Mouse (Mus musculus) naive thymus-derived CD4-positive, alpha-beta T cell, adult 2 months (primary cell): ENCODE data around the gene Scn1b.
A peak's percentile ranks its signal among the peaks of the same experiment; 100 is the strongest.

Source experiments
- DNase-seq: peaks from one replicate; pipeline ENCODE4 v3.0.0-alpha.2; 2011; ENCODE audit warnings: low read depth

Scn1b gene

DNA sequence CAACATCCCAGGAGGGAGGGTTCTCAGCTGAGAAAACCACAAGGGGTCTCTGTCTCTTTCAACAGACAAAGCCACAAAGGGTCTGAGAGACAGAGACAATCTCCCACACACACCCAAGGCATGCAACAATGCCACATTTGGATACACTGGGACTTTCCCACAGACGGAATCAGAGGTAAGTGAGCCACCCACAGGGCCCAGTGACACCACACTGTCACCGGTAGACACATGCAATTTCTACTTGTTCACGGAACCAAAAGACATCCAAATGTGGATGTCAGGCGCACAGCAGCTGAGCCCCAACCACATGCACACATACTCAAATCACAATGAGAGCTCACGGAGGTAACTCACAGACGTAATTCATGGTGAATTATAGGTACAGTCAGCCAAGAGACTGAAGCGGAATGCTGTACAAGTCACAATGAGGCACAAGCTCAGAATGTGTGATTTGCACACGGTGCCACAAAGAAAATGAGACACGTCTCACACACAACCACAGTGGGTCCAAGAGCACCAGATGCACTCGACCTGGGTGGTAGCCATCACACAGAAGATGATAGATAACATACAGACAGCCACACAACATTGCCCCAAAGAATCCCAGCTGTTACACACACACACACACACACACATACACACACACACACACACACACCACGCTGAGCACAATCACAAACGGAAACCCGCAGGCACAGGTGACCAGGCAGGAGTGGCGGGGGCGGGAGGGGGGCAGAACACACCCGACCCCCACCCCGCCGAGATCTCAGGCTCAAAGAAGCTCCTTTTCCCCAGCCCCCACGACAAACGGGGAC, 23.2 kb upstream of the Scn1b start:
- DNase-seq: peak; percentile 75

DNA sequence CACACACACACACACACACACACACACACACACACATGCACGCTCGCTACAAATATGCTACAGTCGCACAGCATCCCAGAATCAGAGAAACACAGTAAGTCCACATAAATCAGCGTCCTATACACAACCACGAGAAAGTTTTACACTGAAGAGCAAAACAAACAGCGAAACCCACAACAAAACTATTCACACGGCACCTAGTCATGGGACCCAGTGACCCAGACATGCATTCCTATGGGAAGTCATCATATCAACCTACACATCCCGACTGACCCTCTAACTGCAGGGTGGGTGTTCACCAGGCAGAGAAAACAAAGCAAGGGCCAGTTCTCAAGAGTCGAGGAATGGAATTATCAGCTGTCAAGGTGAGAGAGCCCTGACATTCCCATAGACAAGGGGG, 22.5 kb upstream of the Scn1b start:
- DNase-seq: no peak

DNA sequence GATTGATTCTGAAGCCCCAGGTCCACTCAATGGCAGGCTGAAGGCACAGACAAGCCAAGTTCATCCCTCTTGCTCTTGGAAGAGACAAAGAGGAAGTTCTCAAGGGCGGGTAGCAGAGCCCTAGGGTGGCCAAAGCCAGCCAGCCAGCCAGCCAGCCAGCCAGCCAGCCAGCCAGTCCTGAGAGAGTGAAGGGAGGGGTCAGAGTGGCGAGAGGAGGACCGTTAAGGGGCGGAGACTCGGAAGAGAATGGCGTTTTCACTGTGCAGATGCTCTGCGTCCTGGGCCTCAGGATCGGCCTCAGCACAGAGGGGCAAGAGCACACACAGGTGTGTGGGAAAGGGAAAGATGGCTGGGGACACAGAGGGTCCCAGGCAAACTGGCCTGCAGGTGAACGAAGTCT, 22.0 kb upstream of the Scn1b start:
- peak; percentile 53 for DNase-seq

DNA sequence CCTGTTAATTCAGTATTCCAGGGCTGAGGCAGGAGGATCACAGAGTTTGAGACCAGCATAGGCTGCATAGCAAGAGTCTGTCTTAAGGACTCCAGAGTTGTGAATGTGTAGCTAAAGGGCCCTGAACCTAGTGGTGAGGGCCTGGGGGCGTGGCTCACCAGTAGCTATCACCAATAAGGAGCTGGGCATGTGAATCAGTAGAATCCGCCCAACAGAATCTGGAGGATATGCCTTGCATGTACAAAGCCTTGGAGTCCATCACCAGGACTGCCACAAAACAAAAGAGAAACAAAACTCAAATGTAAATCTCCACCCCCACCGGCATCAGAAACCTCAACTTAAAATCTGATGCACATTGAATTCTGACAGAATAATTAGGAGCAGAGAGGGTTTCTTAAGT, 21.3 kb upstream of the Scn1b start:
- DNase-seq: peak; percentile 85

DNA sequence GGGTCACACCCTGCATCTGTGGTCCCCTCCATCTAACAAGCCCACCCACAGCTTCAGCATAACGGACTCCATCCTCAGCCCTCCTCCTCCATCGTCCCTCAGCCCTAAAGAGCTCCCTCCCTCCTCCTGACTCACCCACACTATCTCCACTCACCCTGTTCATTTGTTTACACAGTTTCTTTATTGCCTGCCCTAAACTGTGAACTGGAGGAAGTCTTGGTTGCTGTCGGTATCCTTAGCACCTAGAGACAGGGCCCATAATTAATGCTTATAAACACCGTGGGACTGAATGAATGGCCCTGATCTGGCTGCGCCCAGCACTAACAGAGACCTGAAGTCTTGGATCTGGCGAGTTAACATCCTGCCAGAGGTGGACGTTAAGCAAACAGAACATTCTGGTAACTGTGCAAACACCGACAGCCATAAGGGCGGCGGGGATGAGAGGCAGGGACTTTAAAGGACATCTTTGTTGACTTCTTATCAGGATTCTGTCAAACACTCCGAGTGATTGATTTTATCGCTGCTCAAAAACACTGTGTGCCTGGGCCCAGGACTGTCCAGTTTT, 18.9 kb upstream of the Scn1b start:
- no peak for DNase-seq

DNA sequence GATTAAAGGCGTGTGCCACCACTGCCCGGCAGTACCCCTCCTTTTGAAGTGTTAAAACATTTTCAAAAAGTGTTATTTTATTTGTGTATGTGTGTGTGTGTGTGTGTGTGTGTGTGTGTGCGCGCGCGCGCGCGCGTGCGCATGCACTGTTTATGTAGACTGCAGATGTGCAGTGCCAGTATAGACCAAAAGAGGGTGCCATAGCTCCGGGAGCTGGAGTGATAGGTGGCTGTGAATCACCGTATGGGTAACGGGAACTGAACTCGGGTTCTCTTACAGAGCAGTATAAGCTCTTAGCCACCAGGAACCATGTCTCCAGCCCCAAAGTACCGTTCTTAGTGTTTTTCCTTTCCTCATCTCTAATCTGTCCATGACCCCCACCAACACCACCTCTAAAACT, 18.1 kb upstream of the Scn1b start:
- peak; percentile 81 for DNase-seq

DNA sequence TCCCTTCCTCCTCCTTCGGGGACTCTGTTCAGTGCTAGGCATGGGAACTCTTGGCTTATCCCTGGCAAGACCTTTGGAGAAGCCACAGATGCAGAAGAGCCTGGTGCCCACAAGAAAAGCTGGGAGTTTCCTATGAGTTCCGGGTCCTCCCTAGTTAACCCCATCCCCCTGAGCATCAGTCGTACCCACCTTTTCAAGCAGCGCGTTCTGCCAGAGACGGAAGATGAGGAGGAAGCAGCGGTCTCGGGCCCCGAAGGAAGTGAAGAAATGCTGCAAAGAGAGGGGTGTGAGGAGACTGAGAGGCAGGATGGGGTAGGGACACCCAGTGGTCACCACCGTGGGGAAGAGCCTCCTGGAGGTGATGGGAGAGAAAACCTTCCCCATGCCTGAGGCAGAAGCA, 14.1 kb upstream of the Scn1b start:
- no peak for DNase-seq

DNA sequence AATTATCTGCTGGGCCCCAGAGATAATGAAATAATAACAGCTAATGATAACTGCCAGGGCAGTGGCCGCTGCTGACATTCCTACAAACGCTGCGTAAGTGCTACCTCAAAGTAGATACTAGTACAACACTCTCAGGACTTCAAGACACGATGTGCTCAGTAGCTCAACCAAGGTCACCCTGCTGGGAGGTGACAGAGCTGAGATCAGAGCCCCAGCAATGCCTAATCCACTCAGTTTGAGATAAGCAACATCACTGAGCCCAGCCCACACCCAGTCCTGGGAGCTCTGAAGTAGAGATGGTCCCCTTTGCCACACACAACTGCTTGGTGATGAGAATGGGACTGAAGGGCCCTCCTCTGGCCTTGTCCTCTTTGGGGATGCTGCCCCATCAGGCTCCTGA, 13.5 kb upstream of the Scn1b start:
- no peak for DNase-seq

DNA sequence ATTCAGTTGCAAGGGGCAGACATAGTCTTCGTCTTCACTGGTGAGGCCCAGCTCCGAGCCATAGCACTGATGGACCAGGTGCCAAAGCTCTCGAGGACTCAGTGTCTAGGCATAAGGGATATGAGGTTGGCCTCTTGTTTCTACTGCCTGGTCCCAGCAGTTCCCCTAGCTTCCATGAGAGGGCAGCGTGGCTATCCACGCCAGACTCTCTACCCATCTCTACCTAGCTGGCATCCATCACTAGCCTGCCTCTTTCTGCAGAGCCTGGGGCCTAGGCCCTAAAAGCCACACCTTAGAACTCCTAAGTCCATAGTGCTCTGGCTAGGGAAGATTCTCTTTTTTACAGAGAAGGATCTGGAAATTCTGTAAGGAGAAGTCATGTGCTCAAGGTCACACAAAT, 13.0 kb upstream of the Scn1b start:
- DNase-seq: peak; percentile 81

DNA sequence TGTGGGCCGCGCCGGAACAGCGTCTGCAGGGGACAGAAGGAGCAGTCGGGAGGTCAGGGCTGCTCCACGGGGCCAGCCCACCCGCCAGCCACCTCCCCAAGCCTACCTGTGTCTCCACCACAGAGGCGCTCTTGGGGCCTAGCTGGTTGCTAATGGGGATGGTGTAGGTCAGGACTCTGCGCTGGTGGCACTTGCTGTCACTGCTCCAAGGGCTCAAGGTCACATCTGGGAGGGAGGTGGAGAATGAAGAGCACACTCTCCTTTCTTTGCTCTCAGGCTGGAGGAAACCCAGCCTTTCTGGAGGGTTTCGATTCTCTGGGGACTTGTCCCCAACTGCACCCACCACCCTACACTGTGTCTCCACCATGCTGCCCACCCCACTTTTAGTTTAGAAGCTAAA, 8.9 kb upstream of the Scn1b start:
- DNase-seq: no peak

DNA sequence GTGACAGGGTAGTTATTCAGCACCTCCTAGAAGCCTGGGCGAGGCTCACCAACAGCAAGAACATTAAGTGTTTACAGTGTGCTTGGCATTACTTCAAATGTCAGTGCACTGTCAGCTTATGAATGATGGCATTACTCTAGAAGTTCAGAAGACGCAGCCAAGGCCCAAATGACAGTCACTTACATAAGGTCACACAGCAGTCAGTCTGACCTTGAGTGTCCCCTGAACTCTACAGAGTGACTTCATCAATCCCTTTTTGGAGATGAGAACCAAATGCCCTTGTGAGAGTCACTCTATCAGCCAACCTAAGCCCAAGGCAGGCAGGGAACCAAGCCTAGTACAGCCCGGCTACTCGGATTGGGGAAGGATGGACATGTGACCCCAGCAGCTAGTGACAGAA, 5.1 kb upstream of the Scn1b start:
- DNase-seq: no peak

DNA sequence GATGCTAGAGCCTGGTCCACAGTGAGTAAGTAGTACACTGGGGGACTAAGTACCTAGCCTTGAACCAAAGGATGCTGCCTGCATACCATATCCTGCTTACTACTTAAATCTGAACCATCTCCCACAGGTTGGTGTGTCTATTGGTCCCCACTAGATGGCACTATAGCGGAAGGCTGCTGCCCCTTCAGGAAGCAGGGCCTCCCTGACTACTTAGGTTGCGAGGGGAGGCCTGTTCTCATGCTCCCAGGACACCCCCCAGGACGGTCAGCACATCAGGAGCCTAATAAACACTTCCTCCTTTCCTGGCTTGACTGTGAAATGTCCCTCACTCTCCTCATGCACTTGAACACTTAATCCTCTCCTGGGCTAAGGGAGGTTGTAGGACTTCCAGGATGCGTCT, 4.0 kb upstream of the Scn1b start:
- DNase-seq: peak; percentile 88

DNA sequence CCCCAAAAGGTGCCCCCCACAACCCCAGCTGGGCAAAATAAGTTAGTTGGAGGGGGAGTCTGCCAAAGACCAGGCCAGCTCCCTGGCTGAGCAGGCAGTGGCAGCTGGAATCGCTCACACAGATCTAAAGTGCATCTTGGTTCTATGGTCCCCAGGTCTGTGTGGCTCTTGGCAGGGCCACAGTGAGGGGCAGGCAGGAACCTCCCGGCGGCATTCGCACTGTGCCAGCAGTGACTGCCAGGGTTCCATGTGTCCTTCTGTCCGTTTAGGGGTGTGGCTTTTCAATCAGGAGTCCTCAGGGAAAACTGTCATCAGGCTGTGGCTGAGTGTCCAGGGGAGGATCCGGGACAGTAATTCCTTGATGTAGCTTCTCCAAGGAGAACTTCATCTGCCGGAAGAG, 3.4 kb upstream of the Scn1b start:
- no peak for DNase-seq

DNA sequence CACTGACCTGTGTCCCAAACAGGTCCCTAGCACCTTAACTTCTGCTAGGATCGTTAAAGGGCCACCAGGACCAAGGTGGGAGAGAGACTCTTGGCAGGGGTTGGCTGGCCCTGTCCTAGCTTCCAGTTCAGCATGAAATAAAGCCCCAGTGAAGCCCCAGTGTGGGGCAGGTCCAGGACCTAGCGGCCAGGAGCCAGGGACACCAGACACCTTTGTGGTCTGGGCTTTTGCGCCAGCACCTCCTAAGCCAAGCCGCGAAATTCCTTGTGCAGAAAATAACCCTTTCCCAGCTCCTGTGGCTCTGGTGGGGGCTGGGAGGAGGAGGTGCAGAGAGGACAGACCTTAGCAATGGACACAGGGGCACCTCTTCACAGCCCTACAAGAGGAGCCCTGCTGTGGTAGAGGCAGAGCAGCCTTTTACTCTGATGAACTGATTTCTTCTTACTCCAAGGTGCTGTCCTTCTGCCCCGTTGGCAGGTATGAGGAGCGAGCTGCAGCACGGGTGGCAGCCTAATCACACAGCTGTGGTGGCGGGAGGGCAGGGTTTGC, 1.4 kb upstream of the Scn1b start:
- no peak for DNase-seq

DNA sequence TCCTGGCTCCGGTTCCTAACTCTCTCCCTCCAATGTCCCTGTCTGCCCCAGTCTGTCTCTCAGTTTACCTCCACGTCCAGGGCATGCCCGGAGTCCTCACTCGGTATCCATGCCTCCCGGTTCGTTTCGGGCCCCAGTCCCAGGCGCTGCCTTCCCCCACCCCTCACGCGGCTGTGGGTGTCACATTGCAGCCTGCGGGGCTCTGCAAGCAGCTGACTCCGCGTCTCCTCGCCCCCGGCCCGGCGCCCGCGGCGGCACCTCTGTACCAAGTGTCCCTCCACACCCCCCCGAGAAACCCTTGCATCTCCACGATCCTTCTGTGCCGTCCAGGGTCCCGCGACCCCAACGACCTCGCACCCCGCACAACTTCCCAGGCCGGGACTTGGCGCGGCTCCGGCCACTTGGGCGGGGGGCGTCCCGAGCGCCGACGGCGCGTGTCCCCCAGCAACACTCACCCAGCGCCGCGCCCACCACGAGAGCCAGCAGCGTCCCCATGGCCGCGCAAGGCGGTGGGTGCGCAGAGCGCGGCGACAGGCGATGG, 522 bp downstream of the Scn1b start:
- DNase-seq: peak; percentile 32

DNA sequence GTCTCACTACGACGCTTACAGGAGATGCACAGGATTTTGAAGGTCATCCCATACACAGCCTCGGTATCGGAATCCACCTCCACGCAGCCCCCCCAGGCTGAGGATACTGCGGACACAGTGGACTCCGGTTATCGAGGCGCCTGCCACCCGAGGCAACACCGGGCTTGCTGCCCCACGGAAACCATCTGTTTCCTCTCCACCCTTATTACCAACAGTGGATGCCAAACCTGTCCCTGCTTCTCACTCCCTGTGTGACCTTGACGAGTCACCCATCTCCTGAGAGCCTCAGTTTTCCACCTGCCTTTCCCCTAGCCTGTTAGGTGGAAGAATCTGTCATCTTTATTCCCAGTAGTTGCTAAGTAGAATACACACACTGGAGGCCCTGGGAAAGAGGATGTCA, 1.7 kb downstream of the Scn1b start:
- DNase-seq: no peak

DNA sequence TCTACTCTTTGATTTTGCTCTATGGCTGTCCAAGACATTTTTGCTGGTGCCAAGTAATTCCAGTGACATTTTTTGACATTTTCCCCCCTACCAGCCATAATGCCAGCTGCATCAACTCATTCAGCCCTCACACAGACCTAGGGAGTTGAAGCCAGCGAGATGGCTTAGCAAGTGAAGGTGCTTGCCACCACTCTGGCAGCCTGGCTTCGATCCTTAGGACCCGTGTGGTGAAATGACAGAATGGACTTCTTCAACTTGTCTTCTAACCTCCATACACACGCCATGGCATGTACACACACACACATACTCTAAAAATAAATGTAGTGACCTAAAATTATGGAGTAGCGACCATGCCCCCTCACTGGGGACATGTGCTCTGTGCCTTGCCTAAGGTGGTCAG, 2.4 kb downstream of the Scn1b start:
- DNase-seq: no peak

DNA sequence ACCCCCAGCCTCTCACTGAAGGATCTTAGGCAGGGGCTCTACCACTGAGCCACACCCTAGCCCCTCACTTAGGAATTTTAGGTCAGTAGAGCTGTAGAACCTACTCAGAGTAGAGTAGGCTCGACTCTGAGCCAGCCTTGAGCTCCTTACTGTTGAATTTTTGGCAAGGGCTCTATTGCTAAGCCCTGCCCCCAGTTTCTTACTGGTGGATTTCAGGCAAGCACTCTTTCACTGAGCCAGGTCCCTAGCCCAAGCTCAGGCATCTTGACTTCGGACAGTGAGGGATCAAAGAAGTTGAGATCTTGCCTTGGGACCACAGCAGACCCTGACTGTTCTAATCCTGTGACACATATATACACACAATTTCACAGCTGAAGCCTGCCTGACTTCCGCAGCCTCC, 3.1 kb downstream of the Scn1b start:
- no peak for DNase-seq

DNA sequence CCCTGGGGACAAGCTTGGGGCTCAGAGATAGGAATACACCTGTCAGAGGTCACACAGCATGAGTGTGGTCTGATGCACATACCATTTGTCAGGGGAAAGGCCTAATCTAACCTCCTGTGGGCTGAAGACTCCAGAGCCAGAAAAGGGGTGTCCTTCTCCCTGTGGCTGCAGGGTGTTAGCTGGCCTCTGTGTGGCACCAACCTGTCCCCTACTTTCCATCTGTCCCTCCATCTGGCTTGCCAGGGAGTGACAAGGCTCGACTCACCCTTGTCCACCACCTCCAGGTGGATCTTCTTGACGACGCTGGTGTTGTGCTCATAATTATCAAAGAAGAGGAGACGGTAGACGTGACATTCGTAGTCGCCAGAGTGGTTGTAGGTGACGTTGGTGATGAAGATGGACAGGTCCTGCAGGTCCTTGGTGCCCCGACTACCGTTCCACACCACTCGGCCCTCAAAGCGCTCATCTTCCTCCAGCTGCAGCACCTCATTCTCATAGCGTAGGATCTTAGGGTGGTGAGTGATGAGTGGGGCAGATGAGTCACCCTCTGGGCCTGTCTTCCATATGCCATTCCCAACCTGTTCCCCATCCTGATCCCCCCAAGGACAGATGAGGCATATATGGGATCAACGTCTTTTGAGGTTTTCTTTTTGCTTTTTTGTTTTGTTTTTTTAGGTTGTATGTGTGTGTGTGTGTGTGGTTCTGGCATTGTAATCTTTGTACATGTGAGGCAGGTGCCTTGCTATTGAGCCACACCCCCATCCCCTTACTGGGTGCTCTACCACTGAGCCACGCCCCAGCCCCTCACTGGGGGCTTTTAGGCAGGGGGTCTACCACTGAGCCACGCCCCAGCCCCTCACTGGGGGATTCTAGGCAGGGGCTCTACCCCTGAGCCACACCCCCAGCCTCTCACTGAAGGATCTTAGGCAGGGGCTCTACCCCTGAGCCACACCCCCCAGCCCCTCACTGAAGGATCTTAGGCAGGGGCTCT, 3.9 kb downstream of the Scn1b start:
- no peak for DNase-seq

DNA sequence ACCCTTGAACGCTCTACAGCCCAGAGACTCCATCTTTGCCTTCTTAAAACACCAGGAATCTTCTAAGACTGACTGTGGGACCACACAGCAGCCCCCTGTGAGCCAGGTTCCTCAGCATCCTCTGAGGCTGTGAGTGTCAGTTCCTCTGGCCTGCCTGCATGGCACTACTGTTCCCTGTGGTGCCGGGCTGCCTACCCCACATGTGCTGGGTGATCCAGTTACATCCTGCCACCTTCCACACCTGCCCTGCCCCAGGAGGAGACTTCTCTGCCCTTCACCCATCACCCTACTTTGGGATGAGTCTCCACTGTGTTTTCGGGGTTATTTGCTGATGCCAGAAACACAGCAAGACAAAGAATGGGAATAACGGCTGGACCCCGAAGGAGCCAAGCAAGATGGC, 7.2 kb downstream of the Scn1b start:
- DNase-seq: no peak

DNA sequence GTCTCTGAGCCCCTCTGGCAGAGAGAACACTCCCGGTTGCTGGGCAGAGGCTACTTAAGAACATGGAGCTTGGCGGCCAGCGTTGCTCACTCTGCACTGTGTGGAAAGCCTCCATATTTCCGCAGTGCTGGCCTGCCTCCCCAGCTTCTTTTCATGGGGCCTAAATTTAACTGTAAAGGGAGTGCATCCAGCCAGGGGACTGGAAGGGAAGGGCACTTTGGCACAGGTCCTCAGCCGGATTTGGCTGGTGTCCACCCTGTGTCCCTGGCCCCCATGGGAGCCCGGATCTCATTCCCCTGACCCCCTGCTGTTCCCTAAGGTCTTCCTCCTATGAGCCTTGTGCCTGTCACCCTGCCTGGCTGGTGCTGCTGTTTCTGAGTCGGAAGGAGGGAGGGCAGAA, 8.3 kb downstream of the Scn1b start:
- no peak for DNase-seq

DNA sequence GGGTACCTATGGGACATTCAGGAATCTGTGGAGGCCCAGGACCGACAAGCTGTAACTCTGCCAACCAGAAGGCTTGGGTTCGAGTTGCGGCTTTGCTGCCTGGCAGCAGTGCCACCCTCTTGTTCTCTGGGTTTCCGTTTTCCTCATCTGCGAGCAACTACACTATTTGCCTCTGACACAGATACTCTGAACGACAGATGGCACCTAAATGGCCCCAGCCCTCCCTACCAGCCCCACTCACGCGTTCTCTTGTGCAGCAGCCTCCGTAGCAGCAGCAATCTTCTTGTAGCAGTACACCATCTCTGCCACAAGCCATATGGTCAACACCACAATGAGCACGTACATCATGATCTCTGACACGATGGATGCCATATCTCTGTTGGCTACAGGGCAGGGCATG, 9.3 kb downstream of the Scn1b start:
- DNase-seq: no peak
